Mouse (Mus musculus) liver, postnatal 0 days (tissue): ENCODE measurements at regions not wholly inside any gene's neighbourhood (a gene's known extent, or its start where the extent isn't known, plus 50 kb on each side); places are given as distances from the start of the nearest gene placed in this dataset.

Experiments used
- ATAC-seq: fragments of 200-750 bp; cut with Nextera tagmentation; 2 replicates; pipeline ENCODE4 v1.8.0; 2017; ENCODE audit warnings: mild to moderate bottlenecking, moderate library complexity
- DNase-seq: peaks from one replicate; pipeline ENCODE4 v3.0.0-alpha.2; 2016
- H3K27ac ChIP-seq: fragments of 300-500 bp; sonication (generic); 2 replicates; pipeline ENCODE4 v1.5.1; 2014; ENCODE audit warnings: antibody characterized with exemption, moderate library complexity, mild to moderate bottlenecking, low read depth
- H3K27me3 ChIP-seq: fragments of 300-500 bp; sonication (generic); 2 replicates; pipeline ENCODE4 v1.6.1; 2014; ENCODE audit warnings: low read length, control low read depth, mixed read lengths; ENCODE audit not compliant: insufficient read depth
- H3K36me3 ChIP-seq: fragments of 300-500 bp; sonication (generic); replicated peaks from 2 replicates; pipeline ENCODE4 v1.6.1; 2014; ENCODE audit warnings: mild to moderate bottlenecking, control low read depth, low read length, moderate library complexity, mixed read lengths; ENCODE audit not compliant: insufficient read depth
- H3K4me1 ChIP-seq: fragments of 300-500 bp; sonication (generic); 2 replicates; pipeline ENCODE4 v1.6.1; 2014; ENCODE audit warnings: antibody characterized with exemption, mild to moderate bottlenecking, control low read depth; ENCODE audit not compliant: insufficient read depth
- H3K4me2 ChIP-seq: fragments of 300-500 bp; sonication (generic); 2 replicates; pipeline ENCODE4 v1.6.1; 2014; ENCODE audit warnings: low read depth, mild to moderate bottlenecking, low read length, moderate library complexity, mixed read lengths
- H3K4me3 ChIP-seq: fragments of 300-500 bp; sonication (generic); 2 replicates; pipeline ENCODE4 v1.5.1; 2014; ENCODE audit warnings: low read depth, low read length
- H3K9ac ChIP-seq: fragments of 300-500 bp; sonication (generic); replicated peaks from 2 replicates; pipeline ENCODE4 v1.6.1; 2014; ENCODE audit warnings: mild to moderate bottlenecking, moderate library complexity
- H3K9me3 ChIP-seq: fragments of 300-500 bp; sonication (generic); 2 replicates; pipeline ENCODE4 v1.6.1; 2016; ENCODE audit warnings: mild to moderate bottlenecking, control low read depth, low read length, mixed read lengths
- CTCF ChIP-seq: sonication (generic); IDR thresholded peaks from 2 replicates; pipeline ENCODE4 v1.5.1; 2016; ENCODE audit warnings: antibody characterized with exemption, low read depth
- EP300 ChIP-seq: IDR thresholded peaks from 2 replicates; pipeline ENCODE4 v1.6.1; 2016; ENCODE audit warnings: antibody characterized with exemption, low read depth, mild to moderate bottlenecking
- WGBS: fragments of 180-500 bp; shearing (Covaris S2); extraction: QIAGEN DNeasy Blood & Tissue Kit; methylation state at CpG from one replicate; pipeline ENCODE4 v1.1.7; 2014; ENCODE audit not compliant: insufficient replicate concordance; 5-methylcytosine and 5-hydroxymethylcytosine counted together

DNA sequence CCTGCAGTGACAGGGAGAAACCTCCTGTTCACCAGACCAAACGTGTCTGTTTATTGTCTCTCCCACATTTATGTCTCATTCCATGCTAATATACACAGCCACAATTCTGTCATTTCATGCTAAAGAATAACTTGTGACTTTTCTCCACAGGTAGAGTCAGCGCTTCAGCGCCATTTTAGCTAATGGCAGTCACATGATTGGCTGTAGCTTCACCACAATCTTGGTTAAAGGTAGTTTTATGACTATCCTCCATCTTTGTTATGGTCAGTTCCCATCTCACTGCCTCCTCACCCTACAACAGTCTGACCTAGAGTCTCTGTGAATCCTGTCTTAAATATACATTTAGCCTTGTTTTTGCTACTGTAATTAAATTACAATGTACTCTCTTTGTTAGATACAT is 1807.0 kb upstream of the Zeb2 start:
- no peak overlapping the region for H3K4me2 ChIP-seq
- ATAC-seq (no peak), DNase-seq (no peak)
- H3K27me3 ChIP-seq = no peaks in the 10 kb centered on the region
- TF ChIP-seq CTCF (no peak), EP300 (no peak)
- H3K27ac ChIP-seq = no peak overlapping the region
- H3K4me1 ChIP-seq = no peaks in the 10 kb centered on the region
- WGBS = 63% methylated on average over 3 of the region's 3 CpGs
- H3K4me3 ChIP-seq = no peak overlapping the region
- no peaks in the 10 kb centered on the region for H3K9me3 ChIP-seq
- no peak overlapping the region for H3K9ac ChIP-seq
- no peaks in the 10 kb centered on the region for H3K36me3 ChIP-seq

- no peak for ATAC-seq
Measured at GRCm38 (mm10) chr2:46913496-46913895, 1796.3 kb upstream of the Zeb2 start.

GRCm38 (mm10) chr2:46883216-46883615 is 1766.0 kb upstream of the Zeb2 start:
- H3K4me2 ChIP-seq = no peak overlapping the region
- H3K27ac ChIP-seq = no peak overlapping the region
- DNase-seq (no peak), ATAC-seq (no peak)
- 47% methylated on average over 2 of the region's 2 CpGs for WGBS
- TF ChIP-seq EP300 = no peak
- no peak for TF ChIP-seq CTCF
- H3K4me3 ChIP-seq = no peak overlapping the region
- no peak overlapping the region for H3K9ac ChIP-seq
- H3K27me3 ChIP-seq = no peaks in the 10 kb centered on the region
- no peaks in the 10 kb centered on the region for H3K4me1 ChIP-seq
- no peaks in the 10 kb centered on the region for H3K36me3 ChIP-seq
- H3K9me3 ChIP-seq = no peaks in the 10 kb centered on the region

More at GRCm38 (mm10) chr2:46913496-46913895, 1796.3 kb upstream of the Zeb2 start:
- H3K36me3 ChIP-seq = no peaks in the 10 kb centered on the region
- H3K4me1 ChIP-seq = no peaks in the 10 kb centered on the region
- H3K9ac ChIP-seq = no peak overlapping the region
- no peak overlapping the region for H3K27ac ChIP-seq
- no peaks in the 10 kb centered on the region for H3K27me3 ChIP-seq
- no peak overlapping the region for H3K4me3 ChIP-seq
- TF ChIP-seq EP300 (no peak), CTCF (no peak)
- H3K9me3 ChIP-seq = no peaks in the 10 kb centered on the region
- no peak for DNase-seq
- H3K4me2 ChIP-seq = no peak overlapping the region

DNA sequence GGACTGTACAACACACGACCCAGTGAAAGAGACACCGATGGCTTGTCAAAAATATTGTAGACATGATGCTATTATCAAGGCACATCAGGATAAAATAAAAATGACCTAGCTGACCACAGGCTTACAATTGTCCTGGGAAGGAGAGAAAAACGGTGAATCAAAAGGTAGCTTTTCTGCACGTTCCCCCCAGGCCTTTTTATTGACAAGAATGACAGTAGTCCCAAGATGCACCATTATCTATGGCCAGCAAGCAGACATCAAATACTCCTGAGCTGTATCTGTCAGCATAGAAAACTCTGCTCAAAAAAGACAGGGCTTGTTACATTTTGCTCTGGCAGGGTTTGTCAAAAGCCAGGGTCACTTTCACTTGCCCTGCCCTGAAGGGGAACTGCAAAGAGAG is 1753.6 kb upstream of the Zeb2 start:
- ATAC-seq = no peak
- no peak overlapping the region for H3K4me3 ChIP-seq
- H3K9ac ChIP-seq = no peak overlapping the region
- no peaks in the 10 kb centered on the region for H3K36me3 ChIP-seq
- no peaks in the 10 kb centered on the region for H3K4me1 ChIP-seq
- H3K27me3 ChIP-seq = no peaks in the 10 kb centered on the region
- no peak for TF ChIP-seq EP300
- no peak for TF ChIP-seq CTCF
- no peak overlapping the region for H3K27ac ChIP-seq
- WGBS = 74% methylated on average over 4 of the region's 4 CpGs
- no peak for DNase-seq
- H3K9me3 ChIP-seq = no peaks in the 10 kb centered on the region
- no peak overlapping the region for H3K4me2 ChIP-seq
